Mouse (Mus musculus) thymus, adult 2 months (tissue): Measurements from ENCODE around the gene Pitpna. TPM values are rescaled to one million over a fixed set of nuclear protein-coding genes. Genes with fewer than 3 reads are reported as not detected.
A peak's percentile ranks its signal among the peaks of the same experiment; 100 is the strongest.

Source experiments
- DNase-seq: peaks from one replicate; pipeline ENCODE4 v3.0.0; 2021
- H3K27ac ChIP-seq: fragments of 200-500 bp; 2 replicates; pipeline ENCODE4 v1.5.1; 2012; ENCODE audit warnings: low read length, control low read depth; ENCODE audit not compliant: control insufficient read depth, insufficient read depth
- H3K27me3 ChIP-seq: fragments of 200-500 bp; 2 replicates; pipeline ENCODE4 v1.6.1; 2012; ENCODE audit warnings: mild to moderate bottlenecking, low read length, moderate library complexity, mixed read lengths; ENCODE audit not compliant: control insufficient read depth, insufficient read depth
- H3K36me3 ChIP-seq: fragments of 200-500 bp; 2 replicates; pipeline ENCODE4 v1.6.1; 2012; ENCODE audit warnings: mild to moderate bottlenecking, low read length, moderate library complexity; ENCODE audit not compliant: control insufficient read depth, insufficient read depth
- H3K4me1 ChIP-seq: fragments of 200-500 bp; replicated peaks from 2 replicates; pipeline ENCODE4 v1.6.1; 2012; ENCODE audit warnings: low read length; ENCODE audit not compliant: control insufficient read depth, insufficient read depth
- H3K4me3 ChIP-seq: fragments of 200-500 bp; 2 replicates; pipeline ENCODE4 v1.5.1; 2012; ENCODE audit warnings: mild to moderate bottlenecking, low read length, control low read depth, moderate library complexity; ENCODE audit not compliant: control insufficient read depth, insufficient read depth
- CTCF ChIP-seq: fragments of 200-500 bp; IDR thresholded peaks from 2 replicates; pipeline ENCODE4 v1.5.1; 2012; ENCODE audit warnings: mild to moderate bottlenecking, control low read depth, low read length, moderate library complexity, borderline replicate concordance; ENCODE audit not compliant: control insufficient read depth, poor library complexity, insufficient read depth; ENCODE audit errors: extremely low read depth
- POLR2A ChIP-seq: fragments of 200-500 bp; IDR thresholded peaks from 2 replicates; pipeline ENCODE4 v1.6.1; 2012; ENCODE audit warnings: mild to moderate bottlenecking, low read length, control low read depth, moderate library complexity; ENCODE audit not compliant: control insufficient read depth, poor library complexity, insufficient read depth; ENCODE audit errors: extremely low read depth
- WGBS: fragments of 180-500 bp; shearing (Covaris S2); methylation state at CpG from one replicate; pipeline ENCODE4 v1.1.7; 2018; 5-methylcytosine and 5-hydroxymethylcytosine counted together
- polyA plus RNA-seq: library from polyadenylated mRNA; depleted of rRNA; stranded (reverse); fragments of >200 nt; gene quantifications from 2 replicates; pipeline ENCODE4 v1.2.3, GENCODE M21; 2012

Pitpna gene
- polyA plus RNA-seq, 1 experiment, result 99.7 TPM

GRCm38 (mm10) chr11:75561410-75561791, 26.5 kb upstream of the Pitpna start:
- peak overlapping the region; percentile 83 for H3K27ac ChIP-seq
- no peaks in the 10 kb centered on the region for H3K27me3 ChIP-seq
- H3K4me3 ChIP-seq, result no peak overlapping the region
- WGBS, result 28% methylated on average over 5 of the region's 5 CpGs
- H3K36me3 ChIP-seq, result peaks cover 35% of the 10 kb centered on the region
- DNase-seq, result no peak
- peaks cover 46% of the 10 kb centered on the region for H3K4me1 ChIP-seq
- TF ChIP-seq POLR2A (no peak), CTCF (no peak)

- peaks cover 40% of the 10 kb centered on the region for H3K36me3 ChIP-seq
- H3K4me1 ChIP-seq, result peaks cover 51% of the 10 kb centered on the region
- DNase-seq, result no peak
- no peak overlapping the region for H3K4me3 ChIP-seq
- TF ChIP-seq CTCF, result no peak
- TF ChIP-seq POLR2A, result no peak
- 88% methylated on average over 8 of the region's 8 CpGs for WGBS
- no peaks in the 10 kb centered on the region for H3K27me3 ChIP-seq
- H3K27ac ChIP-seq, result no peak overlapping the region
These were observed 25.1 kb upstream of the Pitpna start for GRCm38 (mm10) chr11:75562840-75563239.

GRCm38 (mm10) chr11:75563851-75564548, 23.9 kb upstream of the Pitpna start:
- 86% methylated on average over 18 of the region's 18 CpGs for WGBS
- no peaks in the 10 kb centered on the region for H3K27me3 ChIP-seq
- no peak for DNase-seq
- no peak overlapping the region for H3K4me3 ChIP-seq
- peaks cover 51% of the 10 kb centered on the region for H3K36me3 ChIP-seq
- peaks cover 56% of the 10 kb centered on the region for H3K4me1 ChIP-seq
- no peak overlapping the region for H3K27ac ChIP-seq
- TF ChIP-seq POLR2A (no peak), CTCF (no peak)

DNA sequence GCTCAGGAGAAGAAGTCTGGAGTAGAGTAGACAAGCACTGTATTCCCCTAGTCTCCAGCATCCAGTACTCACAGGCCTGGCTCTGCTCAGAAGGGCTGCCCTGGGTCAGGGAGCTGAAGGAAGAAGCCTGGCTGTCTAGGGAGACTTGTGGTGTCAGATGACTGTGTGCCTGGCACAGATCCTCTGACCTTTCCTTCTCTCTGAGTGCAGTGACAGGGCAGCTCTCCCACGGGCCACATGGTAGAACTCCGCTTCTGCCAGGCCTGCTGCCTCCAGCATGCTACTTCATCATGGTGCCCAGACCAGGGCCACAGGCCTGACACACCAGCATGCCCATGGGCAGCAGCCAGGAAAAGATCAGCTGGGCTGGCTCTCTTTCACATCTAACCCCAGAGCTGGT, 22.0 kb upstream of the Pitpna start:
- DNase-seq, result no peak
- no peak for TF ChIP-seq POLR2A
- no peak for TF ChIP-seq CTCF
- H3K27me3 ChIP-seq, result no peaks in the 10 kb centered on the region
- H3K4me1 ChIP-seq, result peaks cover 48% of the 10 kb centered on the region
- H3K36me3 ChIP-seq, result peaks cover 60% of the 10 kb centered on the region
- H3K4me3 ChIP-seq, result no peak overlapping the region
- no peak overlapping the region for H3K27ac ChIP-seq
- 82% methylated on average over 2 of the region's 2 CpGs for WGBS

DNA sequence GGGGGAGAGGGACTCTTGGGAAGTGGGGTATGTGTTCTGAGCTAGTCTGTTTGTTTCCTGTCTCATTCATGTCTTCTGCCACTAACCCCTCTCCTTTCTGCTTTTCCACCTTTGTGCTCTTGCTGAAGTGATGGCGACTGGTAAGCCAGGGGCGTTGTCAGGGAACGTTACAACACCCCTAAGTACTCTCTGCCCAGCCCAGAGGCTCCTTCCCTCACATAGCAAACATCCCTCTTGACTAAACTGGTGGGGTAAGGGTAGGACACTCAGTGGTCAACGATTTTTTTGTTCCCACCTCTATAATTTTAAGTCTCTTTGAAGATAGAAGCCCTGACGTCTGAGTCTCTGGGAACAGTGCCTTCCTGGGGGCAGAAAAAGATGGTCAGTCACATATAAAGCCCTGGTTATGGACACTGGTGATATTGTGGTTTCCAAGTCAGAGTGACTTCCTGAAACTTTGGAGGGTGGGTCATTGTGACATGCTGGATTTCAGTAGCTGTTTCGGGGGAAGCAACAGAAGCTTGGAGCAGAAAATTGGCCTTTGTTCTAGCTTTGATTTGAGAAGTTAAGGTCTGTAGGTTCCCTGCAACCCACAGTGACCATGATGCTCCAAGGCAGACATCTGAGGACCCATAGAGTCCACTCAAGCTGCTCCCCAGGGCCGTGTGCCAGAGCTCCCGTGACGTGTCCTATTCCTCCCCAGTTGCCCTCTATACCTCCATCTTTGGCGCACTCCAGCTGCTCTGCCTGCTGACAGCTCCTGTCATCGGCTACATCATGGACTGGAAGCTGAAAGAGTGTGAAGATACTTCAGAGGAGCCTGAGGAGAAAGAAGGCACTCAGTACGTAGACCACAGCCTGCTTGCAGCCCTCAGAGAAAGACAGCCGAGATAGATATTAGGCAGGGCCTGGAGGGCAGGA, 21.4 kb upstream of the Pitpna start:
- H3K27me3 ChIP-seq, result no peaks in the 10 kb centered on the region
- H3K27ac ChIP-seq, result no peak overlapping the region
- peaks cover 60% of the 10 kb centered on the region for H3K36me3 ChIP-seq
- 85% methylated on average over 13 of the region's 13 CpGs for WGBS
- H3K4me3 ChIP-seq, result no peak overlapping the region
- DNase-seq, result no peak
- TF ChIP-seq POLR2A, result no peak
- TF ChIP-seq CTCF, result no peak
- H3K4me1 ChIP-seq, result peaks cover 49% of the 10 kb centered on the region

DNA sequence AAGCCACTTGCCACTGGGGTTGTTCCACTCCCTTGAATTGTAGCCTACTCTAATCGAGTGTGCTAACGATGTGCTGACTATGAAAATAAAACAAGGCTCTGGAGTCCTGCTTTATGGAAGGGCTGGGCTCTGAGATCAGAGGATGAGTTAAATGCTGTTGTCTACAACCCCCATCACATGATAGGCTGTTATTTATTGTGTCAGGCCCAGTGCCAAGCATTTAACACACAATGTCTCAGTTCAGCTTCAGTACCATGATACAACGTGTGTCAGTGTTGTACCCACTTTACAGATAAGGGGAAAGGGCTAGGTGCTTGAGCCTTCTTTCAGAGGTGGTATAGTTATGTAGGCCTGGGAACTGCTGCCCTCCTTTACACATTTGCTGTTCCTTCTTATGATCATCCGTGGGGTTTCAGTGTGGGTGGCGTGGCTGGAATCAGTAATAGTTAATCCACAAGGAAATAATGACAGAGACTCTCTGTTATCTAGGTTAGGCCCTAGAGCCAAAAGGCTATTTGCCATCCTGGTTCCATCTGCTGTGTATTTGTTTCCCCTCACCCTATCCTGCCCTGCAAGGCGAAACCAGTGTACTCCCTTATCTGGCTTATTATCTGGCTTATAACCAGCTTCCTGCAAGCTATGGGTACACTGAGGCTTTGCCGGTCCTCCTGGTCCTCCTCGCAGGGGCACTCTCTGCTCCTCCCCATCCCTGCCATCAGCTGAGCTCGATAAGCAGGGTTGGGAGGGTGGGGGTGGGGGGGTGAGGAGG, 20.4 kb upstream of the Pitpna start:
- no peak overlapping the region for H3K27ac ChIP-seq
- H3K4me1 ChIP-seq, result peaks cover 50% of the 10 kb centered on the region
- H3K4me3 ChIP-seq, result no peak overlapping the region
- peaks cover 59% of the 10 kb centered on the region for H3K36me3 ChIP-seq
- 49% methylated on average over 9 of the region's 9 CpGs for WGBS
- DNase-seq, result no peak
- no peak for TF ChIP-seq POLR2A
- TF ChIP-seq CTCF, result no peak
- H3K27me3 ChIP-seq, result no peaks in the 10 kb centered on the region
